Mouse (Mus musculus) kidney, adult 11 months (tissue): Measurements from ENCODE around the gene Tex10.

Source experiments
- DNase-seq: peaks from one replicate; pipeline ENCODE4 v3.0.0; 2022

The Tex10 gene

GRCm38 (mm10) chr4:48403066-48403640 is 70.1 kb downstream of the Tex10 start:
- no peak for DNase-seq

- DNase-seq: no peak
Measured at GRCm38 (mm10) chr4:48396949-48397348, 76.3 kb downstream of the Tex10 start.

GRCm38 (mm10) chr4:48382506-48382905 is 90.8 kb downstream of the Tex10 start:
- DNase-seq: no peak

- DNase-seq: peak; percentile 25
Measured at GRCm38 (mm10) chr4:48380940-48381339, 92.3 kb downstream of the Tex10 start.
